Mouse (Mus musculus): ENCODE data around the gene Abtb1. TPM values are rescaled to one million over a fixed set of nuclear protein-coding genes. Genes with fewer than 3 reads are reported as not detected.

Gene Abtb1
- polyA plus RNA-seq, 1 experiment from 2014 or later, result 23.5 TPM

GRCm38 (mm10) chr6:88838613-88839012, 3.2 kb downstream of the Abtb1 start:
- H3K27ac ChIP-seq, result no peak overlapping the region
- 91% methylated on average over 10 of the region's 10 CpGs for WGBS
- no peak overlapping the region for H3K9ac ChIP-seq
- no peak for ATAC-seq (ENCODE audit: low FRiP score)
- H3K27me3 ChIP-seq, result 0 out of 2 replicates have a peak, but pooled peaks cover 3% of the 10 kb centered on the region
- H3K4me2 ChIP-seq, result no peak overlapping the region
- no peak overlapping the region for H3K4me3 ChIP-seq (replicated peaks)
- H3K9me3 ChIP-seq, result no peaks in the 10 kb centered on the region
- H3K4me1 ChIP-seq, result peaks cover 23% of the 10 kb centered on the region
- peaks cover 30% of the 10 kb centered on the region for H3K36me3 ChIP-seq (replicated peaks)

DNA sequence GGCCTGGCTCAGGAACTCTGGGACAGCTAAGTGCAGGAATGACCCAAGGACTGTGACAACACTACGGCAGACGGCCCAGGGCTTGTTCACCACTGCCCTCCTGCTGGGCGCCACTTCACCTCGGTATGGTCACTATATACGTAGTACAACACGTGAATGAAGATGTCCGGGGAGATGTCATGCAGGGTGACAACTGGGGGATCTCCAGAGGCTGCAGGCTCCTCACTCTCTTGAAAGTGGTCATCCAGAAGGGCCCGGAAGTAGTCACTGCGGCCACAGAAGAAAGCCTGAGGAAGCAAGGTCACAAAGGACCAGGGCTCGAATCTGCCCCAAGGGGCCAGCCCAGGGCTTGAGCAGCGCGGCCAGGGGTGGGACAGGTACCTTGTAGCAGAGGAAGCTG, 3.8 kb downstream of the Abtb1 start:
- 91% methylated on average over 12 of the region's 12 CpGs for WGBS
- Histone ChIP-seq H3K27ac (no peak overlapping the region), H3K4me3 (replicated peaks) (no peak overlapping the region), H3K36me3 (replicated peaks) (peaks cover 30% of the 10 kb centered on the region), H3K27me3 (no peaks in the 10 kb centered on the region), H3K9me3 (no peaks in the 10 kb centered on the region), H3K4me2 (no peak overlapping the region), H3K9ac (no peak overlapping the region), H3K4me1 (peaks cover 18% of the 10 kb centered on the region)
- no peak for ATAC-seq (ENCODE audit: low FRiP score)

DNA sequence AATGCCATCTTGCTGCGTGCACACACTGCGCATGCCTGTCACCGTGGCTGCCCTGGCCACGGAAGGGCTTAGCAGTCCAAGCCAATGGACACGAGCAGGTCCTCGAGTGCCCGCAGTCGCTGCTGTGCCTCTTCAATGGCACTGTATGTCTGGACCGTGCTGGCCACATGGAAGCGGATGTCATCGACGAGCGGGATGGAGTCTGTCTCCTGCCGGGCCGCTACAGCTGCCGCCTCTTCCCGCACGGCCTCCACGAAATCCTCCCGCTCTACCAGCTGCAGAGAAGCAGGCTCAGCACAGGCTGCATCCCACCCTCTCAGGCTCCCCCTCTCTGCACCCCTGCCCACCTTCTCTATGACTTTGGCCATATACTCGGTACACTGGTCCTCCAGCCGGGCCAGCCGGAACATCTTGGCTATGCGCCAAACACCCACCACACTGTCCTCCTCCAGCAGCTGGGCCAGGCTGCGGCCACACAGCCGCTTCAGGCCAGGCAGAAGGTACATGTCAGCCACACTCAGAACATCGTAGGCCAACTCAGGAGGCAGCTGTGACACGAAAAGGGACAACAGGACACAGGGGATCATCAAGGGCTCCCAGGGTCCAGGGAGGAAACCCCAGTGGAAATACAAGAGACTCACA, 5.5 kb downstream of the Abtb1 start:
- H3K4me2 ChIP-seq, result no peak overlapping the region
- no peaks in the 10 kb centered on the region for H3K9me3 ChIP-seq
- WGBS, result 91% methylated on average over 28 of the region's 28 CpGs
- no peak overlapping the region for H3K4me3 ChIP-seq (replicated peaks)
- H3K9ac ChIP-seq, result no peak overlapping the region
- ATAC-seq (ENCODE audit: low FRiP score), result no peak
- no peaks in the 10 kb centered on the region for H3K27me3 ChIP-seq
- H3K27ac ChIP-seq, result no peak overlapping the region
- peaks cover 30% of the 10 kb centered on the region for H3K36me3 ChIP-seq (replicated peaks)
- H3K4me1 ChIP-seq, result peaks cover 11% of the 10 kb centered on the region

DNA sequence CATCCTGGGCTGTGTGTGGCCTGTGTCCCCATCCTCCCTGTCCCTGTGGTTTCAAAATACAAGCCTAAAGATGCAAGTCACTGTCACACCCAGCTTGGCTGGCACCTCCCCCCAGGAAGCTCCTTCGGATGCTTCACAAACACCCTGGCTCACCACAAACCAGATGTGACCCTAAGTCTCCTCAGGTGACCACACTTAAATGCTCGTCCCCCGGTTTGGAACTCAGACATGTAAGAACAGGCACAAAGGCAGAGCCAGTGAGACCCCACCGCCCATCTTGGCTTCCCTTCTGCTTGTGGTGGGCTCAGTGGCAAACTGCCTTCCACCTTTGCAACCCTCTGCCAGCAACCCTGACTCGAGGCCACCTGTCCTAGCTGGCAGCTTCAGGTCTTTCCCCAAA, 6.7 kb downstream of the Abtb1 start:
- no peak overlapping the region for H3K9ac ChIP-seq
- H3K27me3 ChIP-seq, result no peaks in the 10 kb centered on the region
- no peak overlapping the region for H3K4me3 ChIP-seq (replicated peaks)
- WGBS, result 86% methylated on average over 5 of the region's 5 CpGs
- H3K27ac ChIP-seq, result no peak overlapping the region
- H3K4me1 ChIP-seq, result no peaks in the 10 kb centered on the region; the same call in 1 of the 2 replicates
- peaks cover 30% of the 10 kb centered on the region for H3K36me3 ChIP-seq (replicated peaks)
- H3K9me3 ChIP-seq, result no peaks in the 10 kb centered on the region
- ATAC-seq (ENCODE audit: low FRiP score), result no peak
- H3K4me2 ChIP-seq, result no peak overlapping the region

DNA sequence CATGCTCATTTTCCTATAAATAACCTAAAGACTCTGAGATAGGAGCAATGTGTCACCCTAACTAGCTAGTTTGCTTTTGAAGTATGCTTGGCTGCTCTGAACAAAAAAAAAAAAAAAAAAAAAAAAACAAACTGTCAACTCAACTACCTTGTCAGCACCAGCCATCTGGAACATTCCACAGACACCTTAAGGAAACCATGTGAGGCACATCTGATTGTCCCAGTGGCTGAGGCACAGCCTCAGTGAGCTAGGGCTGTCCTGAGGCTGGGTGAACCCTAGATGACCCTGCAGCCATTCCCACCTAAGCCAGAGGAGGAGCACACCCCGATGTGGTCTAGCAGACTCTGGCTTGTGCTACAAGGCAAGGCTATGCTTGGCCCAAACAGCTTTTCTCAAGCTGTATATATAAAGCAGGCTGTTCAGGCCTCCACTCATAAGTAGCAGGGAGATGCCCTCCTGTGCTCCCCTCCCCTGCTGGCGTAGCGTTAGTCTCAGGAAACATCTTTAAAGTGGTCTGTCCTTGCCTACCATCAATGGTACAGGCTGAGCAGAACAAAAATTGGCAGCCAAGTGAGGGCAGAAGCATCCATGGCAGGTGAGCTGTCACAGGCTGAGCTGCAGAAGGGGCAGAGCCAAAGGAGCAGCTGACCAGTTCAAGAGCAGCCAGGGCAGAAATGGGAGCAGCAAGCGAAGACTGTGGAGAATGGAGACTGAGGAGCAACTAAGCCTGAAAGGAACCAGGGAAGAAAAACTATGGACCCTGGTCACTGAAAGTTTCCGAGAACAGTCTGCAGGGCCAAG, 8.2 kb downstream of the Abtb1 start:
- ATAC-seq (ENCODE audit: low FRiP score), result no peak
- Histone ChIP-seq H3K4me3 (replicated peaks) (no peak overlapping the region), H3K4me2 (no peak overlapping the region), H3K36me3 (replicated peaks) (peaks cover 25% of the 10 kb centered on the region), H3K4me1 (no peaks in the 10 kb centered on the region), H3K27me3 (no peaks in the 10 kb centered on the region), H3K9me3 (no peaks in the 10 kb centered on the region), H3K9ac (no peak overlapping the region), H3K27ac (no peak overlapping the region)
- 91% methylated on average over 5 of the region's 5 CpGs for WGBS

DNA sequence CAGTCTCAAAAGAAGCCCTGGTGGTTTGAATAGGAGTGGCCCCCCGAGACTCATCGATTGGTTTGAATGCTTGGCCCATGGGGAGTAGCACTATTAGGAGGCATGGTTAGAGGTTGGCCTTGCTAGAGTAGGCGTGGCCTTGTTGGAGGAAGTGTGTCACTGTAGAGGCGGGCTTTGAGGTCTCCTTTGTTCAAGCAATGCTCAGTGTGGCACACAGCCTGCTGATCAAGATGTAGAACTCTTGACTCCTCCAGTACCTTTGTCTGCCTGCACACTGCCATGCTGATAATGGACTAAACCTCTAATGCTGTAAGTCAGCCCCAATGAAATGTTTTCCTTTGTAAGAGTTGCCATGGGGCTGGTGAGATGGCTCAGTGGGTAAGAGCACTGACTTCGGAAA, 9.1 kb downstream of the Abtb1 start:
- no peak overlapping the region for H3K9ac ChIP-seq
- H3K27ac ChIP-seq, result no peak overlapping the region
- peaks cover 17% of the 10 kb centered on the region for H3K36me3 ChIP-seq (replicated peaks)
- no peaks in the 10 kb centered on the region for H3K27me3 ChIP-seq
- no peak overlapping the region for H3K4me2 ChIP-seq
- no peaks in the 10 kb centered on the region for H3K9me3 ChIP-seq
- H3K4me1 ChIP-seq, result no peaks in the 10 kb centered on the region
- 74% methylated on average over 5 of the region's 5 CpGs for WGBS
- H3K4me3 ChIP-seq (replicated peaks), result no peak overlapping the region
- ATAC-seq (ENCODE audit: low FRiP score), result 0 out of 2 replicates have a peak, but pooled peaks have one; percentile 39

- H3K4me3 ChIP-seq (replicated peaks), result no peak overlapping the region
- H3K36me3 ChIP-seq (replicated peaks), result peaks cover 8% of the 10 kb centered on the region; the same call in 1 of the 2 replicates
- H3K4me1 ChIP-seq, result peaks cover 8% of the 10 kb centered on the region
- H3K4me2 ChIP-seq, result no peak overlapping the region
- no peak overlapping the region for H3K27ac ChIP-seq
- ATAC-seq (ENCODE audit: low FRiP score), result peak; percentile 45; the same call in 1 of the 2 replicates
- no peaks in the 10 kb centered on the region for H3K9me3 ChIP-seq
- no peaks in the 10 kb centered on the region for H3K27me3 ChIP-seq
- whole genome bisulfite sequencing, result 27% methylated on average over 8 of the region's 8 CpGs
- H3K9ac ChIP-seq, result no peak overlapping the region
Measured at GRCm38 (mm10) chr6:88831456-88831855, 10.3 kb downstream of the Abtb1 start.

GRCm38 (mm10) chr6:88830112-88830702, 11.6 kb downstream of the Abtb1 start:
- Histone ChIP-seq H3K4me1 (peaks cover 9% of the 10 kb centered on the region), H3K9me3 (no peaks in the 10 kb centered on the region), H3K36me3 (replicated peaks) (no peaks in the 10 kb centered on the region), H3K27ac (no peak overlapping the region), H3K4me2 (no peak overlapping the region), H3K27me3 (0 out of 2 replicates have a peak, but pooled peaks cover 3% of the 10 kb centered on the region), H3K9ac (no peak overlapping the region), H3K4me3 (replicated peaks) (no peak overlapping the region)
- 88% methylated on average over 6 of the region's 6 CpGs for WGBS
- no peak for ATAC-seq (ENCODE audit: low FRiP score)

GRCm38 (mm10) chr6:88829579-88829978, 12.2 kb downstream of the Abtb1 start:
- Histone ChIP-seq H3K27ac (no peak overlapping the region), H3K9me3 (no peaks in the 10 kb centered on the region), H3K4me2 (no peak overlapping the region), H3K27me3 (0 out of 2 replicates have a peak, but pooled peaks cover 4% of the 10 kb centered on the region), H3K4me3 (replicated peaks) (no peak overlapping the region), H3K36me3 (replicated peaks) (no peaks in the 10 kb centered on the region), H3K9ac (no peak overlapping the region), H3K4me1 (peaks cover 9% of the 10 kb centered on the region)
- whole genome bisulfite sequencing, result 92% methylated on average over 4 of the region's 4 CpGs
- ATAC-seq (ENCODE audit: low FRiP score), result no peak

- ATAC-seq (ENCODE audit: low FRiP score), result no peak
- H3K4me1 ChIP-seq, result peaks cover 9% of the 10 kb centered on the region
- no peaks in the 10 kb centered on the region for H3K36me3 ChIP-seq (replicated peaks)
- WGBS, result 84% methylated on average over 15 of the region's 15 CpGs
- no peak overlapping the region for H3K4me3 ChIP-seq (replicated peaks)
- H3K4me2 ChIP-seq, result no peak overlapping the region
- H3K9me3 ChIP-seq, result no peaks in the 10 kb centered on the region
- no peak overlapping the region for H3K9ac ChIP-seq
- H3K27me3 ChIP-seq, result 0 out of 2 replicates have a peak, but pooled peaks cover 9% of the 10 kb centered on the region
- H3K27ac ChIP-seq, result no peak overlapping the region
Measured at GRCm38 (mm10) chr6:88828206-88829009, 13.4 kb downstream of the Abtb1 start.

DNA sequence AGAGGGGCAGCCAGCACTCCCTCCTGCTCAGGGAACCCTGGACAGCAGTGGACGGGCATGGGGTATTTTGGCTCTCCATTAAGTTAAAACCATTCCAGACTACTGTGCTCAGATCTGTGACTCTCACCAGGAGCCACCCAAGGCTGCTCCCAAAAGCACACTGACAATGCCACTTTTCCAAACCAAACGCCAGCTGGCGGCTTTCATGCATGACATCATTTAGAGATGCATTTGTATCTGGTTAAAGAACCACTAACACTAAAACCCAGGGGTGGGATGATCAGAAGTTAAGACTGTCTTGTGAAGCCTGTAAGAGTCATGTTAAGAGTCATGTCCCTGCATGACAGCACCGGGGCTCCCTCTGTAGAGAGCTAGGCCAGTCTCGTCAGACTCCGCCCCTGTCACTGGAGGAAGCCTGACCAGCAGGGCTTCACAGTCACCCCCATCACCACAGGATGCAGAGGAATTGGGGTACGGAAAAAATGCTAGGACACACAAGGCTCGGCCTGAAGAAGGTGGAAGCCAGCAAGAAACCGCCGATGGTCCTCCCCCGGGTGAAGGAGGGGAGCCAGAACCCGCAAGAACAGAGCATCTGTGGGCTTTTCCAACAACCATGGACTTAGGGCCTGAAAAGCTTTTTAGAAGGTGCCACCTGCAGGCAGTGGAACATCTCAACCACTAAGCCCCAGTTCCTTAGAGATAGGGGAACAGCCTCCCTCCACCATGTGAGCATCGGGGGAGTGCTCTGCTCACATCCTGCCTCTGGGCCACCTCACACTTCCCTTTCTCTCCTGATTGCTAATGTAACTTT, 14.2 kb downstream of the Abtb1 start:
- Histone ChIP-seq H3K27me3 (0 out of 2 replicates have a peak, but pooled peaks cover 9% of the 10 kb centered on the region), H3K4me1 (peaks cover 9% of the 10 kb centered on the region), H3K36me3 (replicated peaks) (no peaks in the 10 kb centered on the region), H3K4me3 (replicated peaks) (no peak overlapping the region), H3K4me2 (no peak overlapping the region), H3K9me3 (no peaks in the 10 kb centered on the region), H3K27ac (no peak overlapping the region), H3K9ac (no peak overlapping the region)
- no peak for ATAC-seq (ENCODE audit: low FRiP score)
- 68% methylated on average over 13 of the region's 13 CpGs for WGBS
